Mouse (Mus musculus): ENCODE results near the gene Lmod2. TPM values are rescaled to one million over a fixed set of nuclear protein-coding genes. Genes with fewer than 3 reads are reported as not detected.

Lmod2 gene
- polyA plus RNA-seq, 1 experiment: 6.4 TPM

GRCm38 (mm10) chr6:24642161-24642560 lies 44.6 kb downstream of the Lmod2 start:
- peaks cover 3% of the 10 kb centered on the region; the same call in 1 of the 2 replicates for H3K36me3 ChIP-seq (ENCODE audit: control insufficient read depth, insufficient read depth, low read length)
- H3K27ac ChIP-seq (ENCODE audit: control insufficient read depth, insufficient read depth, low read length): no peak overlapping the region
- no peak for TF ChIP-seq POLR2A (IDR thresholded peaks at IDR 0.05; ENCODE audit: control insufficient read depth, extremely low read depth, insufficient read depth, low read length, poor library complexity)
- no peak for TF ChIP-seq CTCF (IDR thresholded peaks at IDR 0.05; ENCODE audit: borderline replicate concordance, control insufficient read depth, extremely low read depth, insufficient read depth, low read length, poor library complexity)
- H3K27me3 ChIP-seq (ENCODE audit: control insufficient read depth, insufficient read depth, low read length): no peaks in the 10 kb centered on the region
- no peaks in the 10 kb centered on the region; the same call in 1 of the 2 replicates for H3K4me1 ChIP-seq (replicated peaks; ENCODE audit: control insufficient read depth, insufficient read depth, low read length)
- DNase-seq: no peak
- WGBS: 100% methylated on average over 2 of the region's 2 CpGs
- H3K4me3 ChIP-seq (ENCODE audit: control insufficient read depth, insufficient read depth, low read length): no peak overlapping the region

- H3K4me1 ChIP-seq (replicated peaks; ENCODE audit: control insufficient read depth, insufficient read depth, low read length): no peaks in the 10 kb centered on the region; the same call in 1 of the 2 replicates
- TF ChIP-seq CTCF (IDR thresholded peaks at IDR 0.05; ENCODE audit: borderline replicate concordance, control insufficient read depth, extremely low read depth, insufficient read depth, low read length, poor library complexity) (no peak), POLR2A (IDR thresholded peaks at IDR 0.05; ENCODE audit: control insufficient read depth, extremely low read depth, insufficient read depth, low read length, poor library complexity) (no peak)
- no peaks in the 10 kb centered on the region for H3K36me3 ChIP-seq (ENCODE audit: control insufficient read depth, insufficient read depth, low read length)
- H3K27ac ChIP-seq (ENCODE audit: control insufficient read depth, insufficient read depth, low read length): no peak overlapping the region
- no peak overlapping the region for H3K4me3 ChIP-seq (ENCODE audit: control insufficient read depth, insufficient read depth, low read length)
- H3K27me3 ChIP-seq (ENCODE audit: control insufficient read depth, insufficient read depth, low read length): no peaks in the 10 kb centered on the region
- WGBS: 97% methylated on average over 3 of the region's 3 CpGs
- no peak for DNase-seq
These were observed 45.4 kb downstream of the Lmod2 start for GRCm38 (mm10) chr6:24642960-24643359.

DNA sequence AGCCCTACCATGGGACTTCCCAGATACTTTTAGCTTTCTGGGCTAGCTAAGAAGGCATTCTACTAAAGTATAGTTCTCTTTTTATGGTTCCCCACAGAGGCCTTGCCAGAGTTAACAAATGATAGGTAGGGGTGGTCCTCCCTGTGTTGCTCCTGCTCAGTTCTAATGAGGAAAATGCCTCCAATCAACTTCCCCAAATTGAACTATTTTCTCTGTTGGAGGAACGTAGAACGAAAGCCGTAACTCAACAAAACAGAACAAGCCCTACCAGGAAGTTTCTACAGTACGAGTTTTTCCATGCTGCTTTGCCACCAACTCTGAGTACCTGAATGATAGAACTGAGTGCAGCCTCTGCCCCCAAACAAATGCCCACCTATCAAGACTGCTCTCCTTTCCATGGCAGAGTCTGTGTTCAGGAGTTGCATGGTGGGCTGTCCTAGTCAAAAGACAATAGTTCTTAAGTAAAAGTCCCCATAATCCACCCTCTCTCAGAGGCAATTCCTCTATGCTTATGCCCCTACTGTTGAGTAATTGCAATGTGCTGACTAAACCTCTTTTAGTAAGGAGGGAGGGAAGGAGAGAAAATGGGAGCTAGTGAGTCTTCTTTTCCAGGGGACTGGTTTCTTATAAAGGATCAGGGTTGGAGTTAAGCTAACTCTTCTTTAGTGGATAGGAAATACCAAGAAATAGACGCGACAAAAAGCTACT lies 47.9 kb downstream of the Lmod2 start:
- Histone ChIP-seq H3K4me1 (replicated peaks; ENCODE audit: control insufficient read depth, insufficient read depth, low read length) (no peaks in the 10 kb centered on the region; the same call in 1 of the 2 replicates), H3K36me3 (ENCODE audit: control insufficient read depth, insufficient read depth, low read length) (no peaks in the 10 kb centered on the region), H3K4me3 (ENCODE audit: control insufficient read depth, insufficient read depth, low read length) (no peak overlapping the region), H3K27ac (ENCODE audit: control insufficient read depth, insufficient read depth, low read length) (no peak overlapping the region), H3K27me3 (ENCODE audit: control insufficient read depth, insufficient read depth, low read length) (no peaks in the 10 kb centered on the region)
- 81% methylated on average over 6 of the region's 6 CpGs for WGBS
- DNase-seq: no peak
- TF ChIP-seq POLR2A (IDR thresholded peaks at IDR 0.05; ENCODE audit: control insufficient read depth, extremely low read depth, insufficient read depth, low read length, poor library complexity) (no peak), CTCF (IDR thresholded peaks at IDR 0.05; ENCODE audit: borderline replicate concordance, control insufficient read depth, extremely low read depth, insufficient read depth, low read length, poor library complexity) (no peak)

- TF ChIP-seq POLR2A (IDR thresholded peaks at IDR 0.05; ENCODE audit: control insufficient read depth, extremely low read depth, insufficient read depth, low read length, poor library complexity) (no peak), CTCF (IDR thresholded peaks at IDR 0.05; ENCODE audit: borderline replicate concordance, control insufficient read depth, extremely low read depth, insufficient read depth, low read length, poor library complexity) (no peak)
- H3K4me3 ChIP-seq (ENCODE audit: control insufficient read depth, insufficient read depth, low read length): no peak overlapping the region
- no peaks in the 10 kb centered on the region for H3K36me3 ChIP-seq (ENCODE audit: control insufficient read depth, insufficient read depth, low read length)
- no peak overlapping the region for H3K27ac ChIP-seq (ENCODE audit: control insufficient read depth, insufficient read depth, low read length)
- no peak for DNase-seq
- no peaks in the 10 kb centered on the region for H3K27me3 ChIP-seq (ENCODE audit: control insufficient read depth, insufficient read depth, low read length)
- WGBS: 72% methylated on average over 4 of the region's 4 CpGs
- H3K4me1 ChIP-seq (replicated peaks; ENCODE audit: control insufficient read depth, insufficient read depth, low read length): no peaks in the 10 kb centered on the region; the same call in 1 of the 2 replicates
These were observed 49.6 kb downstream of the Lmod2 start for GRCm38 (mm10) chr6:24647103-24647691.

GRCm38 (mm10) chr6:24648403-24648802 lies 50.8 kb downstream of the Lmod2 start:
- WGBS: 97% methylated on average over 4 of the region's 4 CpGs
- no peak for DNase-seq
- TF ChIP-seq POLR2A (IDR thresholded peaks at IDR 0.05; ENCODE audit: control insufficient read depth, extremely low read depth, insufficient read depth, low read length, poor library complexity): no peak
- no peak for TF ChIP-seq CTCF (IDR thresholded peaks at IDR 0.05; ENCODE audit: borderline replicate concordance, control insufficient read depth, extremely low read depth, insufficient read depth, low read length, poor library complexity)
- H3K4me1 ChIP-seq (replicated peaks; ENCODE audit: control insufficient read depth, insufficient read depth, low read length): no peaks in the 10 kb centered on the region; the same call in 1 of the 2 replicates
- no peaks in the 10 kb centered on the region for H3K36me3 ChIP-seq (ENCODE audit: control insufficient read depth, insufficient read depth, low read length)
- no peak overlapping the region for H3K27ac ChIP-seq (ENCODE audit: control insufficient read depth, insufficient read depth, low read length)
- H3K4me3 ChIP-seq (ENCODE audit: control insufficient read depth, insufficient read depth, low read length): no peak overlapping the region
- no peaks in the 10 kb centered on the region for H3K27me3 ChIP-seq (ENCODE audit: control insufficient read depth, insufficient read depth, low read length)

DNA sequence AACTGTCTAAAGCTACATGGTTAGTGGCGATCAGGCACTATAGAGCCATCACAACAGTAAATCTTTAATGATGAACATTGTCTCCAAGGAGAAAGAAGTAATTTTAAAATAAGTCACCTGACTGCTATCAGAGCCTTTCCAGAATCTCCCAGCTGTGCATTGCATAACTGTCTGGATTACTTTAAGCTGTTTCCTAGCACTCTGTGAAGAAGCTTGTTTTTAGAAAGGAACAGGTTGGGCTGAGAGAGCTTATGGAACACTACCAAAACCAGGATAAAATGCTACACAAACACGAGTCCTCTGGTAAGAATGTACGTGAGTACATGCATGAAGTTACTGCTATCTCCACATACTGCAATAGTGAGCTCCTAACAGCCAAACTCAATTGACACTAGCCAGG lies 53.2 kb downstream of the Lmod2 start:
- Histone ChIP-seq H3K4me1 (replicated peaks; ENCODE audit: control insufficient read depth, insufficient read depth, low read length) (peaks cover under 1% of the 10 kb centered on the region; the same call in 1 of the 2 replicates), H3K27ac (ENCODE audit: control insufficient read depth, insufficient read depth, low read length) (no peak overlapping the region), H3K4me3 (ENCODE audit: control insufficient read depth, insufficient read depth, low read length) (no peak overlapping the region), H3K36me3 (ENCODE audit: control insufficient read depth, insufficient read depth, low read length) (no peaks in the 10 kb centered on the region), H3K27me3 (ENCODE audit: control insufficient read depth, insufficient read depth, low read length) (no peaks in the 10 kb centered on the region)
- DNase-seq: no peak
- WGBS: 98% methylated on average over 3 of the region's 3 CpGs
- TF ChIP-seq CTCF (IDR thresholded peaks at IDR 0.05; ENCODE audit: borderline replicate concordance, control insufficient read depth, extremely low read depth, insufficient read depth, low read length, poor library complexity): no peak
- no peak for TF ChIP-seq POLR2A (IDR thresholded peaks at IDR 0.05; ENCODE audit: control insufficient read depth, extremely low read depth, insufficient read depth, low read length, poor library complexity)

Measured in thymus, adult 2 months (tissue).